Mouse (Mus musculus) liver, adult 2 months (tissue): ENCODE data around the gene Syde2.

ENCODE experiments used
- CTCF ChIP-seq: fragments of 200-500 bp; IDR thresholded peaks from 2 replicates; pipeline ENCODE4 v1.5.1; 2011; ENCODE audit warnings: low read depth, low read length, control low read depth
- POLR2A ChIP-seq: fragments of 200-500 bp; IDR thresholded peaks from 2 replicates; pipeline ENCODE4 v1.6.1; 2011; ENCODE audit warnings: low read length, control low read depth; ENCODE audit not compliant: insufficient read depth; ENCODE audit errors: extremely low read depth

- TF ChIP-seq CTCF (no peak), POLR2A (no peak)
Observed at GRCm38 (mm10) chr3:145944348-145944747, 43.3 kb upstream of the Syde2 start.
